Comparison of ENCODE assay signal across 15 mouse cellular contexts in the genomic region with DNA sequence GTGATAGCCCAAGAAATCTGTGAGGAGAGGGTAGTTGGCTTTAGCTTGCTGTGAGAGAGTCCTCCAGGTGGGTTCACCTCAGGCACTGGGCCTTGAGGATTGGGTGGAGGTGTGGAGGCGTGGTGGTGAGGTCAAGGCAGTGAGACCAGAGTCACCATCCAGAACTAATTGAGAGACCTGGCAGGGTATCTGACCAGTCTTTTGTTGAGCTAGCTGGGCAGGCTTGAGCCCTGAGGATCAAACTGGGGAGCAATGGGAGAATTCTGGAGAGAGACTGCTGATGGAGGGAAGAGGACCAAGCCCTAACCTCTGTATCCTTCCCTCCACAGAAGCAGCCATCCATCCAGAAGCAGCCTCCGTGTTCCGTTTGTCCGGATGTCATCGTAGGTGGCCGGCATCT. TPM values are rescaled to one million over a fixed set of nuclear protein-coding genes. Genes with fewer than 3 reads are reported as not detected.
A peak's percentile ranks its signal among the peaks of the same experiment; 100 is the strongest.
DNase-seq lines count a peak whose midpoint lies in the region; ATAC-seq and TF ChIP-seq lines count a peak whose summit lies in the region.
"Had no signal": no experiment of that assay in that cellular context is flagged by ENCODE, and none has a peak within 500 bp of the region (broad histone marks: within the 10 kb centered on the region; RNA-seq: fewer than 3 reads in every experiment).

No protein-coding gene starts in this region.

- 3% methylated on average over 6 of the region's 6 CpGs for WGBS in forebrain, embryonic 15.5 days
- WGBS in midbrain, embryonic 12.5 days: 4% methylated on average over 6 of the region's 6 CpGs

- no peaks in the 10 kb centered on the region for H3K36me3 ChIP-seq in forebrain, embryonic 15.5 days
- no peaks in the 10 kb centered on the region; the same call in 1 of the 2 replicates for H3K36me3 ChIP-seq in midbrain, embryonic 12.5 days
- H3K36me3 ChIP-seq: limb, embryonic 13.5 days had no signal

- peak overlapping the region; percentile 99 for H3K27ac ChIP-seq in forebrain, embryonic 15.5 days (replicated peaks)
- peak overlapping the region; percentile 96 for H3K27ac ChIP-seq in midbrain, embryonic 12.5 days (replicated peaks)
- H3K27ac ChIP-seq: limb, embryonic 13.5 days had no signal

- peak overlapping the region; percentile 93 for H3K9ac ChIP-seq in forebrain, embryonic 15.5 days (replicated peaks)
- peak overlapping the region; percentile 75 for H3K9ac ChIP-seq in midbrain, embryonic 12.5 days (replicated peaks)
- H3K9ac ChIP-seq: limb, embryonic 13.5 days; lung, embryonic 14.5 days had no signal

- no peak for TF ChIP-seq POLR2A in brain, embryonic 14.5 days (IDR thresholded peaks at IDR 0.05; ENCODE audit: borderline replicate concordance, extremely low read depth, insufficient read depth, insufficient read length, poor library complexity, severe bottlenecking)

- no peak for ATAC-seq in forebrain, embryonic 15.5 days (replicated peaks)
- no peak for ATAC-seq in midbrain, embryonic 12.5 days (ENCODE audit: low FRiP score, low read depth)
- no peak for ATAC-seq in erythroblast, adult 5-6 weeks (replicated peaks; ENCODE audit: low FRiP score, poor library complexity, severe bottlenecking)
- ATAC-seq: intestine, postnatal 0 days had no signal

- peak; percentile 31 for DNase-seq in brain, embryonic 14.5 days (ENCODE audit: low read depth)
- DNase-seq in cerebellum, adult 9-11 months: peak; percentile 50
- no peak for DNase-seq in spleen, postnatal 14 days (ENCODE audit: low spot score in 2 of 2)
- no peak for DNase-seq in lung, adult 18-20 months
- no peak for DNase-seq in left cerebral cortex, adult 18-20 months (ENCODE audit: low spot score in 2 of 2)
- DNase-seq: adrenal gland, postnatal 36 days; lung, embryonic 14.5 days; retina, postnatal 1 day had no signal

- peak overlapping the region; percentile 96 for H3K4me2 ChIP-seq in forebrain, embryonic 15.5 days (replicated peaks)
- peak overlapping the region; percentile 60 for H3K4me2 ChIP-seq in midbrain, embryonic 12.5 days (replicated peaks)
- H3K4me2 ChIP-seq: limb, embryonic 13.5 days; lung, embryonic 14.5 days had no signal

- no peaks in the 10 kb centered on the region for H3K27me3 ChIP-seq in forebrain, embryonic 15.5 days
- peaks cover 99% of the 10 kb centered on the region for H3K27me3 ChIP-seq in midbrain, embryonic 12.5 days

- TF ChIP-seq CTCF in brain, embryonic 14.5 days (IDR thresholded peaks at IDR 0.05; ENCODE audit: borderline replicate concordance, extremely low read depth, insufficient read depth, insufficient read length): no peak

- peak overlapping the region; percentile 82 for H3K4me3 ChIP-seq in forebrain, embryonic 15.5 days
- peak overlapping the region; percentile 55 for H3K4me3 ChIP-seq in midbrain, embryonic 12.5 days
- H3K4me3 ChIP-seq: limb, embryonic 13.5 days had no signal

- H3K9me3 ChIP-seq in forebrain, embryonic 15.5 days: no peaks in the 10 kb centered on the region
- H3K9me3 ChIP-seq in midbrain, embryonic 12.5 days: no peaks in the 10 kb centered on the region
- H3K9me3 ChIP-seq: limb, embryonic 13.5 days had no signal

- H3K4me1 ChIP-seq in forebrain, embryonic 15.5 days: peaks cover 60% of the 10 kb centered on the region
- H3K4me1 ChIP-seq in midbrain, embryonic 12.5 days: peaks cover 77% of the 10 kb centered on the region

RNA-seq across cellular contexts. Expression of a gene that starts 45.2 kb away (rescaled TPM):
- 0.45 and 0.73 TPM in 2 replicates for polyA plus RNA-seq in brain, embryonic 14.5 days (2012; rRNA removed)
- polyA plus RNA-seq in forebrain, embryonic 15.5 days (2015; fragmentation: Nextera tagmentation; extraction: Ambion mirVana): 0.10 and 0.14 TPM in 2 replicates
- 0.26 TPM in 1 of 2 replicates, not detected in the other for polyA plus RNA-seq in midbrain, embryonic 12.5 days (2016; fragmentation: Nextera tagmentation; extraction: Ambion mirVana)
- total RNA-seq in erythroblast, adult 5-6 weeks (2015; ENCODE audit: low replicate concordance): not detected in 2 replicates
- total RNA-seq in erythroblast, adult 5-6 weeks (2017; ENCODE audit: low replicate concordance): not detected in 2 replicates
- not detected for total RNA-seq in left cerebral cortex, adult 18-20 months (2021)
- total RNA-seq: monocyte, adult 5-6 weeks had no signal
- polyA plus RNA-seq: heart, embryonic 14.5 days; lung, embryonic 14.5 days had no signal

Comparison
In these comparisons a context has a peak if more than half of its experiments do, and no peak if none do; other contexts are left out.
1. DNase-seq: peak in brain, embryonic 14.5 days (single experiment) and cerebellum, adult 9-11 months (single experiment); none in spleen, postnatal 14 days (0 of 2), lung, adult 18-20 months (0 of 2) and left cerebral cortex, adult 18-20 months (0 of 2).